Mouse (Mus musculus) myocyte (in vitro differentiated cells): Measurements from ENCODE around the gene Tmem127. TPM values are rescaled to one million over a fixed set of nuclear protein-coding genes. Genes with fewer than 3 reads are reported as not detected.

Experiments
- H3K27me3 ChIP-seq: one replicate; pipeline ENCODE4 v1.6.1; 2011; ENCODE audit not compliant: control insufficient read depth, insufficient read depth, insufficient read length
- H3K36me3 ChIP-seq: one replicate; pipeline ENCODE4 v1.6.1; 2011; ENCODE audit not compliant: control insufficient read depth, insufficient read depth
- H3K4me2 ChIP-seq: one replicate; pipeline ENCODE4 v1.6.1; 2011; ENCODE audit warnings: low read depth, control low read depth
- H3K4me3 ChIP-seq: one replicate; pipeline ENCODE4 v1.5.1; 2011; ENCODE audit warnings: mild to moderate bottlenecking, control low read depth, moderate library complexity
- H3K79me2 ChIP-seq: one replicate; pipeline ENCODE4 v1.6.1; 2011; ENCODE audit not compliant: control insufficient read depth, insufficient read depth
- H3ac ChIP-seq: one replicate; pipeline ENCODE4 v1.6.1; 2011; ENCODE audit not compliant: control insufficient read depth, insufficient read length
- CEBPB ChIP-seq: IDR thresholded peaks from 2 replicates; pipeline ENCODE4 v1.6.1; 2011; ENCODE audit warnings: mild to moderate bottlenecking, moderate library complexity; ENCODE audit not compliant: poor library complexity, insufficient read depth, severe bottlenecking
- E2F4 ChIP-seq: IDR thresholded peaks from one replicate; pipeline ENCODE4 v1.6.1; 2011; ENCODE audit warnings: mild to moderate bottlenecking, control low read depth, moderate library complexity; ENCODE audit not compliant: insufficient read depth
- MAX ChIP-seq: IDR thresholded peaks from one replicate; pipeline ENCODE4 v1.6.1; 2011; ENCODE audit warnings: low read depth, mild to moderate bottlenecking, control low read depth
- MYOD1 ChIP-seq, 3 experiments: IDR thresholded peaks; one replicate each; pipeline ENCODE4 v1.6.1; 2011; ENCODE audit warnings: control low read depth in 2 of 3, low read depth in 2 of 3, mild to moderate bottlenecking in 2 of 3, moderate library complexity in 1 of 3; ENCODE audit not compliant: insufficient read length in 2 of 3, control insufficient read depth in 1 of 3
- MYOG ChIP-seq, 3 experiments: IDR thresholded peaks; one replicate each; pipeline ENCODE4 v1.6.1; 2011; ENCODE audit warnings: control low read depth in 2 of 3, low read depth in 2 of 3, mild to moderate bottlenecking in 2 of 3; ENCODE audit not compliant: insufficient read length in 2 of 3, control insufficient read depth in 1 of 3, insufficient read depth in 1 of 3
- POLR2A ChIP-seq: IDR thresholded peaks from one replicate; pipeline ENCODE4 v1.6.1; 2011; ENCODE audit warnings: low read depth, mild to moderate bottlenecking, control low read depth, moderate library complexity; ENCODE audit not compliant: insufficient read length
- POLR2AphosphoS2 ChIP-seq: IDR thresholded peaks from one replicate; pipeline ENCODE4 v1.6.1; 2011; ENCODE audit warnings: low read depth, control low read depth; ENCODE audit not compliant: insufficient read length
- REST ChIP-seq: IDR thresholded peaks from one replicate; pipeline ENCODE4 v1.6.1; 2011; ENCODE audit warnings: mild to moderate bottlenecking, control low read depth, moderate library complexity; ENCODE audit not compliant: insufficient read depth, insufficient read length
- SRF ChIP-seq: IDR thresholded peaks from one replicate; pipeline ENCODE4 v1.6.1; 2011; ENCODE audit warnings: low read depth; ENCODE audit not compliant: control insufficient read depth, insufficient read length
- TCF12 ChIP-seq: IDR thresholded peaks from one replicate; pipeline ENCODE4 v1.6.1; 2011; ENCODE audit warnings: mild to moderate bottlenecking, control low read depth; ENCODE audit not compliant: poor library complexity, insufficient read depth, severe bottlenecking
- TCF3 ChIP-seq: IDR thresholded peaks from one replicate; pipeline ENCODE4 v1.6.1; 2011; ENCODE audit warnings: low read depth, control low read depth; ENCODE audit not compliant: insufficient read length
- polyA plus RNA-seq: library from polyadenylated mRNA; unstranded; fragments of >200 nt; fragmentation: generic; extraction: Trizol; gene quantifications from one replicate; pipeline ENCODE4 v1.2.1, GENCODE M21; 2012; ENCODE audit warnings: missing spikeins

Gene Tmem127
- polyA plus RNA-seq, 1 experiment: 23.0 TPM

GRCm38 (mm10) chr2:127259340-127259739 is 11.6 kb downstream of the Tmem127 start:
- Histone ChIP-seq H3K27me3 (no peaks in the 10 kb centered on the region), H3K4me3 (no peak overlapping the region), H3K4me2 (no peak overlapping the region), H3ac (no peak overlapping the region), H3K79me2 (no peaks in the 10 kb centered on the region), H3K36me3 (peaks cover 13% of the 10 kb centered on the region)
- TF ChIP-seq MYOG (IDR thresholded peaks at IDR 0.05; ENCODE audit: control insufficient read depth in 1 of 3, insufficient read depth in 1 of 3, insufficient read length in 2 of 3, low read depth in 2 of 3) (no peak), REST (no peak)

- Histone ChIP-seq H3K27me3 (no peaks in the 10 kb centered on the region), H3K79me2 (no peaks in the 10 kb centered on the region), H3K4me3 (no peak overlapping the region), H3K36me3 (peaks cover 13% of the 10 kb centered on the region), H3K4me2 (no peak overlapping the region), H3ac (no peak overlapping the region)
- TF ChIP-seq POLR2AphosphoS2 (peak; percentile 33), MYOD1 (IDR thresholded peaks at IDR 0.05; ENCODE audit: control insufficient read depth in 1 of 3, insufficient read length in 2 of 3, low read depth in 2 of 3) (no peak), TCF3 (no peak), E2F4 (no peak), POLR2A (no peak)
These were observed 14.8 kb downstream of the Tmem127 start for GRCm38 (mm10) chr2:127262480-127262879.

- Histone ChIP-seq H3K27me3 (no peaks in the 10 kb centered on the region), H3K4me2 (no peak overlapping the region), H3K36me3 (no peaks in the 10 kb centered on the region), H3ac (no peak overlapping the region), H3K4me3 (no peak overlapping the region), H3K79me2 (peaks cover 20% of the 10 kb centered on the region)
- no peak for TF ChIP-seq TCF12
- TF ChIP-seq REST: no peak
- TF ChIP-seq SRF: no peak
- no peak for TF ChIP-seq CEBPB
These were observed 20.1 kb downstream of the Tmem127 start for GRCm38 (mm10) chr2:127267854-127268253.

GRCm38 (mm10) chr2:127269491-127270299 is 22.0 kb downstream of the Tmem127 start, which contains the start of gene Stard7:
TSS of gene Stard7 (plus strand) at chr2:127270218.
- peak within 1 kb of the TSS; percentile 85 for H3K4me3 ChIP-seq
- TF ChIP-seq REST: no peak
- peak; percentile 55 for TF ChIP-seq E2F4
- TF ChIP-seq POLR2AphosphoS2: peak; percentile 79
- TF ChIP-seq TCF3: no peak
- peak; percentile 71 for TF ChIP-seq POLR2A
- no peaks in the 10 kb centered on the region for H3K27me3 ChIP-seq
- peak within 1 kb of the TSS; percentile 84 for H3K4me2 ChIP-seq
- H3ac ChIP-seq: peak within 1 kb of the TSS; percentile 71
- no peaks in the 10 kb centered on the region for H3K36me3 ChIP-seq
- peaks cover 37% of the 10 kb centered on the region for H3K79me2 ChIP-seq

- peak overlapping the region; percentile 84 for H3K4me2 ChIP-seq
- TF ChIP-seq E2F4 (peak; percentile 9), POLR2A (peak; percentile 64), TCF3 (no peak), TCF12 (no peak), MAX (no peak), MYOD1 (IDR thresholded peaks at IDR 0.05; ENCODE audit: control insufficient read depth in 1 of 3, insufficient read length in 2 of 3, low read depth in 2 of 3) (peak in 1 of 3 experiments; percentile 24), POLR2AphosphoS2 (peak; percentile 64), MYOG (IDR thresholded peaks at IDR 0.05; ENCODE audit: control insufficient read depth in 1 of 3, insufficient read depth in 1 of 3, insufficient read length in 2 of 3, low read depth in 2 of 3) (peak in 1 of 3 experiments; percentile 27), REST (no peak)
- H3K79me2 ChIP-seq: peaks cover 45% of the 10 kb centered on the region
- peak overlapping the region; percentile 71 for H3ac ChIP-seq
- no peaks in the 10 kb centered on the region for H3K27me3 ChIP-seq
- no peaks in the 10 kb centered on the region for H3K36me3 ChIP-seq
- peak overlapping the region; percentile 85 for H3K4me3 ChIP-seq
These were observed 22.8 kb downstream of the Tmem127 start for GRCm38 (mm10) chr2:127270300-127271041.
